Mouse (Mus musculus) lung, adult 2 months (tissue): ENCODE results near the gene Serpini1. TPM values are rescaled to one million over a fixed set of nuclear protein-coding genes. Genes with fewer than 3 reads are reported as not detected.

Source experiments
- DNase-seq: peaks from one replicate; pipeline ENCODE4 v3.0.0; 2022
- H3K4me1 ChIP-seq: fragments of 200-500 bp; 2 replicates; pipeline ENCODE4 v1.6.1; 2011; ENCODE audit warnings: low read length; ENCODE audit not compliant: control insufficient read depth, insufficient read depth
- H3K4me3 ChIP-seq: fragments of 200-500 bp; replicated peaks from 2 replicates; pipeline ENCODE3; 2011; ENCODE audit warnings: low read depth, mild to moderate bottlenecking, control low read depth, low read length; ENCODE audit errors: extremely low read depth
- CTCF ChIP-seq: fragments of 200-500 bp; IDR thresholded peaks from 2 replicates; pipeline ENCODE4 v1.5.1; 2011; ENCODE audit warnings: mild to moderate bottlenecking, low read length, control low read depth; ENCODE audit not compliant: insufficient read depth
- POLR2A ChIP-seq: fragments of 200-500 bp; IDR thresholded peaks from 2 replicates; pipeline ENCODE4 v1.6.1; 2011; ENCODE audit warnings: low read depth, mild to moderate bottlenecking, control low read depth, low read length, borderline replicate concordance; ENCODE audit errors: extremely low read depth
- WGBS: fragments of 180-500 bp; shearing (Covaris S2); methylation state at CpG from one replicate; pipeline ENCODE4 v1.1.7; 2018; 5-methylcytosine and 5-hydroxymethylcytosine counted together
- polyA plus RNA-seq: library from polyadenylated mRNA; depleted of rRNA; stranded (reverse); fragments of >200 nt; gene quantifications from 2 replicates; pipeline ENCODE4 v1.2.3, GENCODE M21; 2012; rRNA removed

Gene Serpini1
- polyA plus RNA-seq, 1 experiment = 0.19 TPM

- DNase-seq = no peak
- Histone ChIP-seq H3K4me1 (no peaks in the 10 kb centered on the region), H3K4me3 (no peak overlapping the region)
- 55% methylated on average over 3 of the region's 3 CpGs for WGBS
- TF ChIP-seq CTCF (no peak), POLR2A (no peak)
These were observed 109.6 kb downstream of the Serpini1 start for GRCm38 (mm10) chr3:75666962-75667361.

GRCm38 (mm10) chr3:75670425-75670824 is 113.1 kb downstream of the Serpini1 start:
- no peak for TF ChIP-seq CTCF
- no peak for TF ChIP-seq POLR2A
- H3K4me1 ChIP-seq = no peaks in the 10 kb centered on the region
- no peak overlapping the region for H3K4me3 ChIP-seq
- 43% methylated on average over 1 of the region's 1 CpGs for whole genome bisulfite sequencing
- DNase-seq = no peak

GRCm38 (mm10) chr3:75682881-75683280 is 125.5 kb downstream of the Serpini1 start:
- DNase-seq = no peak
- H3K4me1 ChIP-seq = no peaks in the 10 kb centered on the region
- TF ChIP-seq POLR2A (no peak), CTCF (no peak)
- H3K4me3 ChIP-seq = no peak overlapping the region

GRCm38 (mm10) chr3:75686775-75687174 is 129.4 kb downstream of the Serpini1 start:
- TF ChIP-seq CTCF (no peak), POLR2A (no peak)
- Histone ChIP-seq H3K4me1 (no peaks in the 10 kb centered on the region), H3K4me3 (no peak overlapping the region)
- 34% methylated on average over 2 of the region's 2 CpGs for WGBS
- DNase-seq = no peak

- TF ChIP-seq CTCF (no peak), POLR2A (no peak)
- WGBS = 42% methylated on average over 3 of the region's 3 CpGs
- no peak for DNase-seq
- no peaks in the 10 kb centered on the region for H3K4me1 ChIP-seq
- H3K4me3 ChIP-seq = no peak overlapping the region
These were observed 130.0 kb downstream of the Serpini1 start for GRCm38 (mm10) chr3:75687187-75687825.

GRCm38 (mm10) chr3:75690321-75690720 is 133.0 kb downstream of the Serpini1 start:
- H3K4me1 ChIP-seq = no peaks in the 10 kb centered on the region
- TF ChIP-seq CTCF (no peak), POLR2A (no peak)
- H3K4me3 ChIP-seq = no peak overlapping the region
- DNase-seq = no peak

GRCm38 (mm10) chr3:75692088-75692487 is 134.7 kb downstream of the Serpini1 start:
- Histone ChIP-seq H3K4me3 (no peak overlapping the region), H3K4me1 (no peaks in the 10 kb centered on the region)
- DNase-seq = no peak
- 34% methylated on average over 1 of the region's 1 CpGs for WGBS
- TF ChIP-seq CTCF (no peak), POLR2A (no peak)

Other genes starting within 250 kb of the Serpini1 start
- not detected in 2 replicates for gene Wdr49, start 75.4 kb upstream of the Serpini1 start, polyA plus RNA-seq
- 2.4 and 7.4 TPM in 2 replicates for gene Pdcd10, start 691 bp upstream of the Serpini1 start, polyA plus RNA-seq
- not detected in 2 replicates for gene Gm29133, start 190.7 kb downstream of the Serpini1 start, polyA plus RNA-seq